Mouse (Mus musculus): ENCODE measurements around the gene Ccdc162. TPM values are rescaled to one million over a fixed set of nuclear protein-coding genes. Genes with fewer than 3 reads are reported as not detected.

Ccdc162 gene
- total RNA-seq, 1 experiment from 2014 or later = not detected

DNA sequence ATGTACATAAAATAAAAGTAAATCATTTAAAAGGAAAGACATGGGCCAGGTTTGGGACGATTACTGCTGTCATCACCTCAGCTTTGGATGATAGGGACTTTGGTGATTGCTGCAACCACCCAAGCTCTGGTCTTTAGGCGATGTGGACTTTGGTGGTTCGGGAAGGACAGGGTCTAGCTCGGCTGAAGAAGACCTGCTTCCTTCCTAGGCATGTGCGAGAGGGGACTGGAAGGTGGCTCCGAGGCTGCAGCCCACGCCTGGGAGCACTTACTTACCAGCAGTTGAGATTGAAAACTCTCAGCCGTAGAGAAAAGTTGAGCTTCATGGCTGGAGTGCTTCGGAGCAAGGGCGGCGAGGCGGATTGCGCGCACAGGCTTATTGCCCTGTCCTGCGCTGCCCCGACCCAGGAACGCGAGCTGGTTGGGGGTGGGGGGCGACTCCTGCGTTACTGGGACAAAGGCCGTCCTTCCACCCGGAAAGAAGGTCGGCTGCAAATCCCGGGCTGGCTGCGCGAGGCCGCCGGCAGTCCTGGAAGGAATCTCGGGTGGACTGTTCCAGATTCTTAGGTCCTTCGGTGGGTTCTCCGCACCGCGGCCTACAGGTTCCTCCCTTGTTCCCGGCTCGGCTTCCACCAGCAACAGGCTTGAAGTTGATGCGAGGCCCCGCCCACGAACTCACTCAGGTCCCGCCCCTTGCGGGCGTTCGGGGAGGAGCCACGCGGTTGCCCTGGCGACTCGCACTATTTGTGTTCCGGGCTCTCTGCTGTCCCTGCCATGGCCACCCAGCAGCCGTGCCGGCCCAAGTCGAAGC lies 226.5 kb downstream of the Ccdc162 start, which contains the start of the genes Smpd2 and Ppil6:
Gene Smpd2, minus strand, starts transcription at position 662 of the 810 bp plus-strand sequence.
Gene Ppil6, plus strand, starts transcription at position 732 of the 810 bp plus-strand sequence.
- peak; percentile 94 to 96 for ATAC-seq (replicated peaks in 1 of 2; ENCODE audit: insufficient read depth in 1 of 2, low FRiP score in 2 of 2, low TSS enrichment in 1 of 2, low read depth in 1 of 2, poor library complexity in 2 of 2, severe bottlenecking in 2 of 2)

GRCm38 (mm10) chr10:41489294-41489693 lies 227.1 kb downstream of the Ccdc162 start:
- no peak for ATAC-seq (replicated peaks in 1 of 2; ENCODE audit: insufficient read depth in 1 of 2, low FRiP score in 2 of 2, low TSS enrichment in 1 of 2, low read depth in 1 of 2, poor library complexity in 2 of 2, severe bottlenecking in 2 of 2)

DNA sequence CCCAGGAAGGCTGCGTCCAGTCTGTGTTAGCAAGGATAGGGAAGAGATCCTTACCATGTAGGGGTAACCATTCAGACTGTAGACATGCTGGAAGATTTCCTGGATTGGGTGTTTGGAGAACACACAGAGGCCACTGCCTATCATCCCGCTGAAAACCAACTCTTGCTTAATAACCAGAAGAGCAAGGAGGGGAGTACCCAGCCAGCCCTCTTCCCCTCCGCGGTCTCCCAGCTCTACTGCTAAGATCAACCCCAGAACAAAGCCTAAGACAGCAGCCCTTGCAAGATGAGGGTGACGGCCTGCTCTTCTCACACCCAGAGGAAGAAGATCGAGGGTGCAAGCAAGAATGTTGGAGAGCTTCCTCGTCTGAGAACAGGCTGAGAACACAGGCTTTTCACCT lies 227.6 kb downstream of the Ccdc162 start:
- ATAC-seq (replicated peaks in 1 of 2; ENCODE audit: insufficient read depth in 1 of 2, low FRiP score in 2 of 2, low TSS enrichment in 1 of 2, low read depth in 1 of 2, poor library complexity in 2 of 2, severe bottlenecking in 2 of 2) = peak in 1 of 2 experiments; percentile 18; a peak in 1 of 4 replicates

Other genes with a start within 250 kb of the Ccdc162 start
- gene Mical1, start 240.3 kb downstream of the Ccdc162 start, total RNA-seq (2017) = 15.6 and 43.6 TPM in 2 replicates
- gene Smpd2, start 226.3 kb downstream of the Ccdc162 start, total RNA-seq (2017) = 15.0 and 19.4 TPM in 2 replicates
- 1.4 TPM in 1 of 2 replicates, not detected in the other for gene Ppil6, start 226.2 kb downstream of the Ccdc162 start, total RNA-seq (2017)
- gene Cd164, start 197.2 kb downstream of the Ccdc162 start, total RNA-seq (2017) = 144 and 160 TPM in 2 replicates
- gene Cep57l1, start 93.2 kb upstream of the Ccdc162 start, total RNA-seq (2017) = 52.7 and 67.1 TPM in 2 replicates
- 58.3 and 106 TPM in 2 replicates for gene Sesn1, start 93.3 kb upstream of the Ccdc162 start, total RNA-seq (2017)